Mouse (Mus musculus): ENCODE data around the gene Scn4b. TPM values are rescaled to one million over a fixed set of nuclear protein-coding genes. Genes with fewer than 3 reads are reported as not detected.

Gene Scn4b
- polyA plus RNA-seq, 1 experiment, result 13.8 TPM

DNA sequence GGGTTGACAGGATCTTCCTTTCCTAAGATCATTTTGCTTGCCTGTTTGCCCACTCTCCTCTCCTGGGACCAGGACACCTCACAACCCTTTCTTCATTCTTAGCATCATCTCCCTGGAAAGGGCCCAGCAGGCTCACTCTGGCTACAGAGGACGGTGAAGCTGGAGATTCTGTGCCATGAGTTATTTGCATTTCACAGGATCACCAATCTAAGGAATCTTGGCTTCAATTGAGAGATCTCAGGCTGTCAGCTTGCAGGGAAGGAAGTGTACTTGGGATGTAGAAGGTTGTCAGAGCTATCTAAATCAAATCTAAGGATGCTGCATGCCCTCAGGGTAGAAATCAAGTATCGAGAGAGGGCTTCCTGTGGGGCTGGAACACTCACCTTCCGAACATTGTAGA lies 35.3 kb downstream of the Scn4b start:
- Histone ChIP-seq H3K27ac (ENCODE audit: insufficient read depth, low read depth, low read length) (no peak overlapping the region), H3K4me3 (ENCODE audit: insufficient read depth, low read depth, low read length) (no peak overlapping the region), H3K27me3 (replicated peaks; ENCODE audit: control insufficient read depth, insufficient read depth, low read length) (no peaks in the 10 kb centered on the region), H3K36me3 (ENCODE audit: control insufficient read depth, insufficient read depth, low read length) (no peaks in the 10 kb centered on the region), H3K4me1 (ENCODE audit: control insufficient read depth, insufficient read depth, low read length) (no peaks in the 10 kb centered on the region)
- TF ChIP-seq POLR2A (IDR thresholded peaks at IDR 0.05; ENCODE audit: low read depth, low read length) (no peak), CTCF (conservative IDR thresholded peaks at IDR 0.05; ENCODE audit: insufficient read depth, insufficient read length, low read depth, low read length) (no peak)
- 63% methylated on average over 3 of the region's 3 CpGs for WGBS
- no peak for DNase-seq

DNA sequence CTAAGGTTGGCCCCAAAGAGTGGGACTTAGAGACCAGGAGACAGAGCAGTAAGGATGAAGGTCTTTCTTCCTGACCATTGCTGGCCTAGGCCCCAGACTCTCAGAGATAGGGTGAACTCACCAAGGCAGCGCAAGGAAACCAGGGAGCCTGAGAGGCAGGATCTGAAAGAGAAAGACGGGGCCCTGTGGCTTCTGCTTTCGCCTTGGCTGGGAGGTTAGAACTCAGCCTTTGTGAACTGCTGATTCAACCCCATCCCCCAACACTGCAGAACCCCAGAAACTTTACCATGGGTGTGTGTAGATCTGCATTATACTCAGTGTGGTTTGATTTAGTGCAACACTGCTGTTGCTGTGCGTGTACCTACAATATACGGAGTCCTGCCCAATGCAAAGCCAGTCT lies 41.1 kb downstream of the Scn4b start:
- 80% methylated on average over 5 of the region's 5 CpGs for WGBS
- H3K27ac ChIP-seq (ENCODE audit: insufficient read depth, low read depth, low read length), result no peak overlapping the region

DNA sequence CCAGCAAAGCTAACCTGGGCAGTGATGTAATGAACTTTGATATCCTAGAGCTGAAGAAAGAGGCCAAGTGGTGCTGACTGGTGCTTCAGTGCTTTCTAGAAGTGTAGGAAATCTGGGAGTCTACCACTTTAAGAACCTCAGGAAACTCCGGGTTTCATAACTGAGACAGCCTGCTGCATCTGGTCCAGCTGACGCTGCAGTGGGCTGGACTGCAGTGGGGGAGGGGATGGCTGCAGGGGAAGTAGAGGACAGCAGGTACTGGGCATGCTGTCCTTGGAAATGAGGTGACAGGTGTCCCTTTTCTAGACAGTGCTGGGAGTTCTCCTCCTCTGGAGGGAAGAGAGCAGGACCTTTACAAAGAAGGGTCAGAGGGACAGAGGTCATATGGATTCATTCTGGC lies 43.6 kb downstream of the Scn4b start, which contains the start of gene BC049352:
Gene BC049352 (plus strand): TSS at position 238 of the 400 bp plus-strand sequence.
- DNase-seq, result peak; percentile 77
- Histone ChIP-seq H3K27ac (ENCODE audit: insufficient read depth, low read depth, low read length) (peak within 1 kb of the TSS; percentile 69), H3K36me3 (ENCODE audit: control insufficient read depth, insufficient read depth, low read length) (no peaks in the 10 kb centered on the region), H3K4me3 (ENCODE audit: insufficient read depth, low read depth, low read length) (0 out of 2 replicates have a peak within 1 kb of the TSS, but pooled peaks have one; percentile 7), H3K4me1 (ENCODE audit: control insufficient read depth, insufficient read depth, low read length) (peaks cover 4% of the 10 kb centered on the region; the same call in 1 of the 2 replicates), H3K27me3 (replicated peaks; ENCODE audit: control insufficient read depth, insufficient read depth, low read length) (no peaks in the 10 kb centered on the region)
- TF ChIP-seq POLR2A (IDR thresholded peaks at IDR 0.05; ENCODE audit: low read depth, low read length) (no peak), CTCF (conservative IDR thresholded peaks at IDR 0.05; ENCODE audit: insufficient read depth, insufficient read length, low read depth, low read length) (no peak)
- 6% methylated on average over 2 of the region's 2 CpGs for WGBS

More for the DNA sequence above, 41.1 kb downstream of the Scn4b start:
- Histone ChIP-seq H3K4me3 (ENCODE audit: insufficient read depth, low read depth, low read length) (no peak overlapping the region), H3K27me3 (replicated peaks; ENCODE audit: control insufficient read depth, insufficient read depth, low read length) (no peaks in the 10 kb centered on the region), H3K4me1 (ENCODE audit: control insufficient read depth, insufficient read depth, low read length) (peaks cover 4% of the 10 kb centered on the region; the same call in 1 of the 2 replicates), H3K36me3 (ENCODE audit: control insufficient read depth, insufficient read depth, low read length) (no peaks in the 10 kb centered on the region)
- TF ChIP-seq CTCF (conservative IDR thresholded peaks at IDR 0.05; ENCODE audit: insufficient read depth, insufficient read length, low read depth, low read length) (no peak), POLR2A (IDR thresholded peaks at IDR 0.05; ENCODE audit: low read depth, low read length) (no peak)
- DNase-seq, result no peak

DNA sequence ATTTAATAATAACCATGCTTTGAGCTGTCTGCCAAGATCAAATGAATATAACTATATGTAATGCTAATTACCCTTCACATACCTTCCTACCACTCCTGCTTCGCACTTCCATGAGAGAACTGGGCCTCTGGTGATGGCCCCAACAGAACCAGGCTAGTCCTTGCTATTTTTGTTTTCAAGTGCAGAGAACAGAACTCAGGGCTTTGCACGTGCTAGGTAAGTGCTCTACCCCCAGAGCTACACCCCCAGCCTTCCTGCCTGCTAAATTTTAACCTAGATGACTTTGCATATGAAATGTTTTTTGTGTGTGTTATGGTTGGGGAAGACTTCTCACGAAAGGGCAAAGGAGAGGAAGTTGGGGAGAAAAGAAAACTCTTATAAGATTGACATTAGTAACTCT lies 44.3 kb downstream of the Scn4b start:
- Histone ChIP-seq H3K4me1 (ENCODE audit: control insufficient read depth, insufficient read depth, low read length) (peaks cover 4% of the 10 kb centered on the region; the same call in 1 of the 2 replicates), H3K27ac (ENCODE audit: insufficient read depth, low read depth, low read length) (peak overlapping the region; percentile 69), H3K36me3 (ENCODE audit: control insufficient read depth, insufficient read depth, low read length) (no peaks in the 10 kb centered on the region), H3K4me3 (ENCODE audit: insufficient read depth, low read depth, low read length) (no peak overlapping the region), H3K27me3 (replicated peaks; ENCODE audit: control insufficient read depth, insufficient read depth, low read length) (no peaks in the 10 kb centered on the region)
- DNase-seq, result peak; percentile 48
- 27% methylated on average over 3 of the region's 3 CpGs for WGBS
- no peak for TF ChIP-seq CTCF (conservative IDR thresholded peaks at IDR 0.05; ENCODE audit: insufficient read depth, insufficient read length, low read depth, low read length)
- no peak for TF ChIP-seq POLR2A (IDR thresholded peaks at IDR 0.05; ENCODE audit: low read depth, low read length)

DNA sequence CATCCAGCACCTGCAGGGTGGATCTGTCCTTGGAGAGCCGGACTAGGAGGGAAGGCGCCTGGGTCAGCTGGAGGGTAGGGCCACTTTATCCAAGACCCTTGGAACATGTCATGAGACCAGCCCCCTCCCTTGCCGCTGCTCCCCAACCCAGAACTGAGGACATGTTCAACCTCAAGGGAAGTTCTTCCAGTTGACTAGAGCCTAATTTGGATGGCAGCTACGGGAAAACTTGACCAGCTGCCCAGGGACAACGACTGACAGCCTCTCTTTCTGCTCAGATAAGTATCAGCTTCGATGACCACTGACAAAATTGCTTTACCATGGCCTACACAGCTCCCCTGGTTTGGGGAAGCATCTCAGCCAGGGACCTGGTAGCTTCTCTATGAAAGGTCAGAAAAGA lies 45.1 kb downstream of the Scn4b start:
- peaks cover 4% of the 10 kb centered on the region; the same call in 1 of the 2 replicates for H3K4me1 ChIP-seq (ENCODE audit: control insufficient read depth, insufficient read depth, low read length)
- no peak for DNase-seq
- WGBS, result 77% methylated on average over 6 of the region's 6 CpGs

DNA sequence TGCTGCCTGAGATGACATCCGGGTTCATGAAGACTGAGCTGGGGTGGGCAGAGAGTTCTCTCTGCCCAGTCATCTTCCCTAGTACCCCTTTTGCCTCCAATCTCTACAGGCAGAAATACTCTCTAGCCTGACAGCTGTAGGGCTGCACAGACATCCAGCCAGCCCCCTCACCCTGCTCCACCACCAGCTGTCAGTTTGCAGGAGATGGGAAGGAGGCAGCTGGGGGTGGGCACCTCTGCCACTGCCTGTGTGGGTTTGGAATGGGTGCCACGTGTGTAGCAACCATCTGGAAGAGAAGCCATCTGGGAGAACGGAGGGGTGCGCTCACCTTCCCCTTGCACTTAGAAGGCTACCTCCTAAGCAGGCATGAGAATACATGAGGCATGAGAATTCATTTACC lies 47.1 kb downstream of the Scn4b start:
- no peak for DNase-seq
- TF ChIP-seq POLR2A (IDR thresholded peaks at IDR 0.05; ENCODE audit: low read depth, low read length) (no peak), CTCF (conservative IDR thresholded peaks at IDR 0.05; ENCODE audit: insufficient read depth, insufficient read length, low read depth, low read length) (no peak)
- no peaks in the 10 kb centered on the region for H3K27me3 ChIP-seq (replicated peaks; ENCODE audit: control insufficient read depth, insufficient read depth, low read length)
- peaks cover 4% of the 10 kb centered on the region; the same call in 1 of the 2 replicates for H3K4me1 ChIP-seq (ENCODE audit: control insufficient read depth, insufficient read depth, low read length)
- WGBS, result 77% methylated on average over 4 of the region's 4 CpGs
- H3K27ac ChIP-seq (ENCODE audit: insufficient read depth, low read depth, low read length), result no peak overlapping the region
- no peaks in the 10 kb centered on the region for H3K36me3 ChIP-seq (ENCODE audit: control insufficient read depth, insufficient read depth, low read length)
- H3K4me3 ChIP-seq (ENCODE audit: insufficient read depth, low read depth, low read length), result no peak overlapping the region

More for the DNA sequence above, 45.1 kb downstream of the Scn4b start:
- no peaks in the 10 kb centered on the region for H3K36me3 ChIP-seq (ENCODE audit: control insufficient read depth, insufficient read depth, low read length)
- H3K4me3 ChIP-seq (ENCODE audit: insufficient read depth, low read depth, low read length), result no peak overlapping the region
- no peak for TF ChIP-seq POLR2A (IDR thresholded peaks at IDR 0.05; ENCODE audit: low read depth, low read length)
- no peak for TF ChIP-seq CTCF (conservative IDR thresholded peaks at IDR 0.05; ENCODE audit: insufficient read depth, insufficient read length, low read depth, low read length)
- H3K27me3 ChIP-seq (replicated peaks; ENCODE audit: control insufficient read depth, insufficient read depth, low read length), result no peaks in the 10 kb centered on the region
- H3K27ac ChIP-seq (ENCODE audit: insufficient read depth, low read depth, low read length), result peak overlapping the region; percentile 52; the same call in 1 of the 2 replicates

DNA sequence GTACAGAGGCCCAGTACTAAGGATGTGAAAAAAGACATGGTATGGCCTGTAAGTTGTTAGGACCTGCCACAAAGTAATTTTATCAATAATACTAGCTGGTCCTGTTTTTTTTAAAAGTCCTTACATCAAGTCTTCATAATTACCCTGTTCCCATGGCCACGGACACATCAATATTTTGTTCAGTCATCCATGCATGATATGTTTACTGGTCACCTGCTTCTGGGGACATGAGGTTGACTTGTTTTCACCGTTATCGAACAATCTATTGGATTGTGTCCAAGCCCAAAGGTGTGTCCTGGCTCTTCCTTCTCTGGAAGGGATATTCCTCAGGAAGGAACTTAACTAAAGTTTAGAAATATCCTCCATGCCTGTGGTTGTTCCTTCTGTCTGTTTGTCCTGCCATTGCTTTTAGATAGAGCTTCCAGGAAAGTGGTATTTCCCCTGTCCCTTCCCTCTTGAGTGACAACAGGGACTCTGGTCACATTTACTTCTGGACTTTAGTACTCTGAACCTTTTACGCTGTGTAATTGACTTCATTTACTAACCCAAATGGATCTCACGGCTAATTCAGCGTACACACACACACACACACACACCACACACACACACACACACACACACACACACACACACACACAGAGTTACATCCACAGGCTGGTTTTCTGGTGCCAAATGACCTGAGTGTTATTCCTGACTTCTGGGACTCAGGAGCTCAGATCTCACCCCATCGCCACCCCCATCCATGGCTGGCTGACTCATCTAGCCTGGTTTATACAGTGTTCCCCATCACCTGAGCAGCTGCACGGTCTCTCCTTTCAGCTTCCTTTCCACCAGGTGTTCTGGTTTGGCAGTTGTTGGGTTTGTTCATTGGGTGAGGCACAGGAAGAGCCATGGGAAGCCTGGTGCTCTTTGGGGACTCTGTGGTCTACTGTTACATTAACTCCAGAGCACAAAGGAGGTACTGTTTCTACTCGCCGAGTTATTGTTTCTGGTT lies 50.7 kb downstream of the Scn4b start:
- Histone ChIP-seq H3K4me3 (ENCODE audit: insufficient read depth, low read depth, low read length) (no peak overlapping the region), H3K36me3 (ENCODE audit: control insufficient read depth, insufficient read depth, low read length) (no peaks in the 10 kb centered on the region), H3K27me3 (replicated peaks; ENCODE audit: control insufficient read depth, insufficient read depth, low read length) (no peaks in the 10 kb centered on the region), H3K27ac (ENCODE audit: insufficient read depth, low read depth, low read length) (no peak overlapping the region), H3K4me1 (ENCODE audit: control insufficient read depth, insufficient read depth, low read length) (no peaks in the 10 kb centered on the region)
- 58% methylated on average over 10 of the region's 10 CpGs for WGBS
- DNase-seq, result peak; percentile 29
- TF ChIP-seq POLR2A (IDR thresholded peaks at IDR 0.05; ENCODE audit: low read depth, low read length) (no peak), CTCF (conservative IDR thresholded peaks at IDR 0.05; ENCODE audit: insufficient read depth, insufficient read length, low read depth, low read length) (no peak)

Measured in kidney, adult 2 months (tissue).